Mouse (Mus musculus): ENCODE data around the gene Gm16181.
A peak's percentile ranks its signal among the peaks of the same experiment; 100 is the strongest.

GRCm38 (mm10) chr17:35194844-35195630 is 25.6 kb upstream of the Gm16181 start:
- TF ChIP-seq CTCF (IDR thresholded peaks at IDR 0.05; ENCODE audit: insufficient read depth, low read length) = 0 out of 2 replicates have a peak, but pooled peaks have one; percentile 6
- TF ChIP-seq POLR2A (IDR thresholded peaks at IDR 0.05; ENCODE audit: borderline replicate concordance, extremely low read depth, low read depth, low read length) = no peak

All from lung, adult 2 months (tissue).